Mouse (Mus musculus): ENCODE data around the gene Arhgef1. TPM values are rescaled to one million over a fixed set of nuclear protein-coding genes. Genes with fewer than 3 reads are reported as not detected.
A peak's percentile ranks its signal among the peaks of the same experiment; 100 is the strongest.

Arhgef1 gene
- total and polyA plus RNA-seq, 3 experiments, result 17.8 to 128 (median 37.8) TPM

GRCm38 (mm10) chr7:24943641-24944040 is 40.9 kb downstream of the Arhgef1 start:
- H3K9me3 ChIP-seq (replicated peaks; ENCODE audit: low read length), result peaks cover under 1% of the 10 kb centered on the region

GRCm38 (mm10) chr7:24944257-24944950 is 41.7 kb downstream of the Arhgef1 start, which contains the start of gene Gm4881:
TSS of gene Gm4881 (minus strand) at chr7:24944494.
- H3K36me3 ChIP-seq (replicated peaks in 1 of 2; ENCODE audit: control insufficient read depth in 1 of 2, insufficient read depth in 1 of 2, low read length in 1 of 2), result no peaks in the 10 kb centered on the region
- H3K9me3 ChIP-seq (replicated peaks; ENCODE audit: low read length), result peaks cover 4% of the 10 kb centered on the region
- 0 out of 2 replicates have a peak, but pooled peaks have one; percentile 19 for TF ChIP-seq NRF1 (IDR thresholded peaks at IDR 0.05; ENCODE audit: low read depth, low read length)
- TF ChIP-seq POLR2AphosphoS2 (IDR thresholded peaks at IDR 0.05; ENCODE audit: low read depth, low read length), result no peak
- H3K4me1 ChIP-seq (ENCODE audit: control insufficient read depth in 1 of 2, insufficient read depth in 2 of 2), result peaks cover 4 to 5% of the 10 kb centered on the region in 2 experiments; a peak in 3 of 4 replicates
- in situ Hi-C loops (cut with MboI; ENCODE audit: low pct_ligation_motif_present, low pct_unique_long_range_greater_than_20kb, low sequenced_read_pairs), result no loop called here
- H3K27me3 ChIP-seq (replicated peaks), result peaks cover 93% of the 10 kb centered on the region
- H3K4me3 ChIP-seq (replicated peaks in 1 of 3; ENCODE audit: low read depth in 2 of 3, low read length in 2 of 3, poor library complexity in 1 of 3), result peak within 1 kb of the TSS in 1 of 3 experiments; percentile 52
- no peaks in the 10 kb centered on the region for H3K79me2 ChIP-seq (replicated peaks; ENCODE audit: control insufficient read depth, extremely low read depth, insufficient read depth, poor library complexity, severe bottlenecking)
- peak within 1 kb of the TSS; percentile 64 for H3K4me2 ChIP-seq (ENCODE audit: insufficient read depth, low read depth, poor library complexity, severe bottlenecking)
- no peak for DNase-seq (ENCODE audit: extremely low read depth)
- dilution Hi-C loops (cut with MboI; ENCODE audit: extremely low pct_ligation_motif_present, extremely low pct_unique_long_range_greater_than_20kb, low sequenced_read_pairs), result no loop called here
- H3K9ac ChIP-seq (ENCODE audit: insufficient read depth, low read depth), result peak within 1 kb of the TSS; percentile 30; the same call in 1 of the 2 replicates
- H3K27ac ChIP-seq (ENCODE audit: insufficient read depth, low read depth), result no peak within 1 kb of the TSS

More at GRCm38 (mm10) chr7:24943641-24944040, 40.9 kb downstream of the Arhgef1 start:
- TF ChIP-seq NELFE (IDR thresholded peaks at IDR 0.05; ENCODE audit: low read depth, low read length), result no peak
- TF ChIP-seq TBP (conservative IDR thresholded peaks at IDR 0.05; ENCODE audit: low read depth, low read length), result no peak
- no peak for TF ChIP-seq CTCF (conservative IDR thresholded peaks at IDR 0.05 in 1 of 2, IDR thresholded peaks at IDR 0.05 in 1 of 2; ENCODE audit: low read depth in 2 of 2, low read length in 2 of 2)
- no peak for TF ChIP-seq MAX (IDR thresholded peaks at IDR 0.05; ENCODE audit: low read length)
- no peak for TF ChIP-seq JUN (IDR thresholded peaks at IDR 0.05; ENCODE audit: insufficient read depth, low read depth, low read length)
- TF ChIP-seq IRF4 (IDR thresholded peaks at IDR 0.05; ENCODE audit: low read depth, low read length), result no peak
- no peak for TF ChIP-seq KAT2A (IDR thresholded peaks at IDR 0.05; ENCODE audit: insufficient replicate concordance, low read length)
- TF ChIP-seq EP300 (IDR thresholded peaks at IDR 0.05; ENCODE audit: low read length), result no peak
- no peak for TF ChIP-seq E2F4 (IDR thresholded peaks at IDR 0.05; ENCODE audit: insufficient replicate concordance, low read depth, low read length)
- no peak for TF ChIP-seq ELF1 (IDR thresholded peaks at IDR 0.05; ENCODE audit: low read depth, low read length)
- no peak for TF ChIP-seq MYC (IDR thresholded peaks at IDR 0.05; ENCODE audit: low read depth, low read length)
- TF ChIP-seq MAZ (IDR thresholded peaks at IDR 0.05; ENCODE audit: low read depth, low read length), result no peak
- no peak for TF ChIP-seq GABPA (IDR thresholded peaks at IDR 0.05; ENCODE audit: insufficient replicate concordance, low read depth, low read length)
- no peak for TF ChIP-seq SIN3A (IDR thresholded peaks at IDR 0.05; ENCODE audit: low read length)
- Histone ChIP-seq H3K4me2 (ENCODE audit: insufficient read depth, low read depth, poor library complexity, severe bottlenecking) (no peak overlapping the region), H3K9ac (ENCODE audit: insufficient read depth, low read depth) (no peak overlapping the region), H3K79me2 (replicated peaks; ENCODE audit: control insufficient read depth, extremely low read depth, insufficient read depth, poor library complexity, severe bottlenecking) (no peaks in the 10 kb centered on the region), H3K4me3 (replicated peaks in 1 of 3; ENCODE audit: low read depth in 2 of 3, low read length in 2 of 3, poor library complexity in 1 of 3) (no peak overlapping the region), H3K36me3 (replicated peaks in 1 of 2; ENCODE audit: control insufficient read depth in 1 of 2, insufficient read depth in 1 of 2, low read length in 1 of 2) (no peaks in the 10 kb centered on the region), H3K27ac (ENCODE audit: insufficient read depth, low read depth) (no peak overlapping the region), H3K27me3 (replicated peaks) (peaks cover 94% of the 10 kb centered on the region), H3K4me1 (ENCODE audit: control insufficient read depth in 1 of 2, insufficient read depth in 2 of 2) (peaks cover 4 to 5% of the 10 kb centered on the region in 2 experiments; a peak in 3 of 4 replicates)
- DNase-seq (ENCODE audit: extremely low read depth), result no peak
- in situ Hi-C loops (cut with MboI; ENCODE audit: low pct_ligation_motif_present, low pct_unique_long_range_greater_than_20kb, low sequenced_read_pairs) (no loop called here), dilution Hi-C loops (cut with MboI; ENCODE audit: extremely low pct_ligation_motif_present, extremely low pct_unique_long_range_greater_than_20kb, low sequenced_read_pairs) (no loop called here)

Measured in CH12.LX (cell line).